Mouse (Mus musculus) olfactory bulb, adult 2 months (tissue): ENCODE results near the gene Plagl2.

Experiments used
- CTCF ChIP-seq: fragments of 200-500 bp; IDR thresholded peaks from 2 replicates; pipeline ENCODE4 v1.5.1; 2012; ENCODE audit warnings: low read depth, mild to moderate bottlenecking, low read length, moderate library complexity; ENCODE audit not compliant: insufficient read depth
- POLR2A ChIP-seq: fragments of 200-500 bp; IDR thresholded peaks from 2 replicates; pipeline ENCODE4 v1.6.1; 2012; ENCODE audit warnings: mild to moderate bottlenecking, low read depth, low read length, moderate library complexity; ENCODE audit not compliant: insufficient read depth

GRCm38 (mm10) chr2:153179961-153180360 is 61.3 kb downstream of the Plagl2 start:
- no peak for TF ChIP-seq POLR2A
- TF ChIP-seq CTCF, result no peak
